In the genomic region with DNA sequence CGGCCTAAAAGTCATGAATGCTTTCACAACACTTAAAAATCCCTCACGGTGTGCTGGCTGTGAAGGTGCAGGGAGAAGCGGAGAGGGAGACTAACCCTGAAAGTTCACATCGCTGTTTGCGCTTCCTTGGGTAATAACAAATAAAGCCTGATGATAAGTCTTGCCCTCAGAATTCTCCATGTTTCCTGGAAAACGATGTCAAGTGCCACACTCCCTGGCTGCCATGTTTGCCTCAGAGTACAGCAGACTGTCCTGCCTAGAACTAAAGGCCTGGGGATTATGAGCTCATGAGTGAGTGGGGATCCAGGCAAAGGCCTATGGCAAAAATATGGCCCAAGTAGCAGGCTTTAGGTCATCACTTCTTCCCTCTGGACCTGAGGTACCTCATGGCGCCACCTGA, we compare ENCODE assay signal across 25 mouse cellular contexts.
"Had no signal": no experiment of that assay in that cellular context is flagged by ENCODE, and none has a peak within 500 bp of the region (broad histone marks: within the 10 kb centered on the region; RNA-seq: fewer than 3 reads in every experiment).

No protein-coding gene starts in this region.

- H3K4me1 ChIP-seq: heart, embryonic 12.5 days; hindbrain, embryonic 10.5 days; hindbrain, embryonic 12.5 days; limb, embryonic 13.5 days; limb, embryonic 15.5 days; liver, embryonic 12.5 days had no signal

- H3K27ac ChIP-seq: gastrocnemius, adult 2 months; heart, adult 2 months; heart, embryonic 10.5 days; hindbrain, embryonic 10.5 days; hindbrain, embryonic 12.5 days; hindbrain, embryonic 14.5 days; limb, embryonic 13.5 days; limb, embryonic 15.5 days; liver, embryonic 12.5 days had no signal

- H3K27me3 ChIP-seq: heart, embryonic 12.5 days; hindbrain, embryonic 12.5 days; limb, embryonic 13.5 days; limb, embryonic 15.5 days; liver, embryonic 12.5 days had no signal

- H3K4me2 ChIP-seq: heart, embryonic 12.5 days; hindbrain, embryonic 12.5 days; hindbrain, embryonic 14.5 days; limb, embryonic 13.5 days; limb, embryonic 15.5 days; liver, embryonic 12.5 days had no signal

- H3K4me3 ChIP-seq: gastrocnemius, adult 2 months; heart, adult 2 months; heart, embryonic 10.5 days; heart, embryonic 12.5 days; hindbrain, embryonic 10.5 days; hindbrain, embryonic 12.5 days; limb, embryonic 13.5 days; limb, embryonic 15.5 days; liver, embryonic 12.5 days had no signal

- H3K9me3 ChIP-seq: heart, embryonic 10.5 days; hindbrain, embryonic 12.5 days; limb, embryonic 13.5 days; limb, embryonic 15.5 days had no signal

- DNase-seq: gastrocnemius, adult 2 months; gastrocnemius, postnatal 10 days; gastrocnemius, postnatal 25 days; heart, adult 2 months; heart, postnatal 10 days; heart, postnatal 4 days; kidney, adult 18-20 months; kidney, adult 8-10 months; kidney, postnatal 10 days; kidney, postnatal 25 days; kidney, postnatal 4 days; layer of hippocampus, adult 9-11 months; layer of hippocampus, postnatal 36 days; left cerebral cortex, postnatal 4 days had no signal

- ATAC-seq: hindbrain, embryonic 16.5 days; inflammation-experienced regulatory T-cells, adult 6 months; intestine, postnatal 0 days; liver, embryonic 12.5 days had no signal

- H3K9ac ChIP-seq: heart, embryonic 12.5 days; hindbrain, embryonic 12.5 days; hindbrain, embryonic 14.5 days; limb, embryonic 13.5 days; limb, embryonic 15.5 days; liver, embryonic 12.5 days had no signal
